Mouse (Mus musculus) hindbrain, embryonic 16.5 days (tissue): ENCODE results near the gene Tnpo1. TPM values are rescaled to one million over a fixed set of nuclear protein-coding genes. Genes with fewer than 3 reads are reported as not detected.
A peak's percentile ranks its signal among the peaks of the same experiment; 100 is the strongest.
"Not testable (repeated sequence)": the region's sequence is repeated elsewhere in the genome, so short reads cannot be mapped to it uniquely, and the experiment has no call there.

ENCODE experiments used
- ATAC-seq: fragments of 200-750 bp; cut with Nextera tagmentation; 2 replicates; pipeline ENCODE4 v1.8.0; 2017; ENCODE audit warnings: moderate TSS enrichment, moderate library complexity
- H3K27ac ChIP-seq: fragments of 300-500 bp; sonication (generic); 2 replicates; pipeline ENCODE4 v1.5.1; 2014; ENCODE audit warnings: low read depth, mild to moderate bottlenecking, control low read depth, low read length, moderate library complexity
- H3K27me3 ChIP-seq: fragments of 300-500 bp; sonication (generic); replicated peaks from 2 replicates; pipeline ENCODE4 v1.6.1; 2014; ENCODE audit warnings: low read length; ENCODE audit not compliant: control insufficient read depth, insufficient read depth
- H3K36me3 ChIP-seq: fragments of 300-500 bp; sonication (generic); 2 replicates; pipeline ENCODE4 v1.6.1; 2014; ENCODE audit warnings: mild to moderate bottlenecking, low read length, moderate library complexity, mixed read lengths; ENCODE audit not compliant: control insufficient read depth, insufficient read depth
- H3K4me1 ChIP-seq: fragments of 300-500 bp; sonication (generic); 2 replicates; pipeline ENCODE4 v1.6.1; 2014; ENCODE audit warnings: low read depth, low read length; ENCODE audit not compliant: control insufficient read depth, insufficient read depth
- H3K4me2 ChIP-seq: fragments of 300-500 bp; sonication (generic); 2 replicates; pipeline ENCODE4 v1.6.1; 2014; ENCODE audit warnings: mild to moderate bottlenecking, low read length, control low read depth, moderate library complexity
- H3K4me3 ChIP-seq: fragments of 300-500 bp; sonication (generic); 2 replicates; pipeline ENCODE4 v1.5.1; 2014; ENCODE audit warnings: mild to moderate bottlenecking, low read length, control low read depth, moderate library complexity
- H3K9ac ChIP-seq: fragments of 300-500 bp; sonication (generic); 2 replicates; pipeline ENCODE4 v1.6.1; 2014; ENCODE audit warnings: low read depth, mild to moderate bottlenecking, control low read depth, low read length, moderate library complexity
- H3K9me3 ChIP-seq: fragments of 300-500 bp; sonication (generic); 2 replicates; pipeline ENCODE4 v1.6.1; 2014; ENCODE audit warnings: mild to moderate bottlenecking, low read length, moderate library complexity; ENCODE audit not compliant: control insufficient read depth
- WGBS: fragments of 180-500 bp; shearing (Covaris S2); extraction: QIAGEN DNeasy Blood & Tissue Kit; methylation state at CpG from one replicate; pipeline ENCODE4 v1.1.7; 2014; 5-methylcytosine and 5-hydroxymethylcytosine counted together
- polyA plus RNA-seq: library from polyadenylated mRNA; unstranded; fragments of >200 nt; fragmentation: Nextera tagmentation; extraction: Ambion mirVana; gene quantifications from 2 replicates; pipeline ENCODE4 v1.2.1, GENCODE M21; 2015

The Tnpo1 gene
- polyA plus RNA-seq, 1 experiment from 2014 or later = 36.2 TPM

GRCm38 (mm10) chr13:98832451-98833450 is 93.4 kb downstream of the Tnpo1 start:
- no peaks in the 10 kb centered on the region for H3K9me3 ChIP-seq
- 78% methylated on average over 10 of the region's 10 CpGs for WGBS
- no peaks in the 10 kb centered on the region for H3K4me1 ChIP-seq
- H3K9ac ChIP-seq = no peak overlapping the region
- no peak overlapping the region for H3K4me2 ChIP-seq
- no peak overlapping the region for H3K27ac ChIP-seq
- peaks cover 5% of the 10 kb centered on the region for H3K36me3 ChIP-seq
- no peak for ATAC-seq
- no peak overlapping the region for H3K4me3 ChIP-seq
- no peaks in the 10 kb centered on the region for H3K27me3 ChIP-seq

- not testable (repeated sequence) for H3K9ac ChIP-seq, H3K36me3 ChIP-seq, H3K9me3 ChIP-seq, H3K27me3 ChIP-seq, H3K4me1 ChIP-seq, H3K27ac ChIP-seq, ATAC-seq, H3K4me3 ChIP-seq, H3K4me2 ChIP-seq
- WGBS = 97% methylated on average over 6 of the region's 6 CpGs
Observed at GRCm38 (mm10) chr13:98829026-98829425, 97.2 kb downstream of the Tnpo1 start.

GRCm38 (mm10) chr13:98825574-98825973 is 100.6 kb downstream of the Tnpo1 start:
- 88% methylated on average over 4 of the region's 4 CpGs for WGBS
- Histone ChIP-seq H3K4me2 (no peak overlapping the region), H3K4me3 (no peak overlapping the region), H3K4me1 (no peaks in the 10 kb centered on the region), H3K27me3 (no peaks in the 10 kb centered on the region), H3K36me3 (no peaks in the 10 kb centered on the region), H3K9me3 (no peaks in the 10 kb centered on the region), H3K27ac (no peak overlapping the region), H3K9ac (no peak overlapping the region)
- no peak for ATAC-seq

- H3K4me2 ChIP-seq = no peak overlapping the region
- H3K9ac ChIP-seq = no peak overlapping the region
- 79% methylated on average over 2 of the region's 2 CpGs for WGBS
- H3K27ac ChIP-seq = no peak overlapping the region
- no peaks in the 10 kb centered on the region for H3K9me3 ChIP-seq
- H3K36me3 ChIP-seq = no peaks in the 10 kb centered on the region
- H3K27me3 ChIP-seq = no peaks in the 10 kb centered on the region
- no peak overlapping the region for H3K4me3 ChIP-seq
- no peak for ATAC-seq
- no peaks in the 10 kb centered on the region for H3K4me1 ChIP-seq
Observed at GRCm38 (mm10) chr13:98819094-98819493, 107.1 kb downstream of the Tnpo1 start.

GRCm38 (mm10) chr13:98818205-98818604 is 108.0 kb downstream of the Tnpo1 start:
- Histone ChIP-seq H3K36me3 (no peaks in the 10 kb centered on the region), H3K9ac (no peak overlapping the region), H3K27ac (no peak overlapping the region), H3K9me3 (no peaks in the 10 kb centered on the region), H3K27me3 (no peaks in the 10 kb centered on the region), H3K4me1 (peaks cover 3% of the 10 kb centered on the region), H3K4me3 (no peak overlapping the region), H3K4me2 (no peak overlapping the region)
- no peak for ATAC-seq
- 60% methylated on average over 4 of the region's 4 CpGs for WGBS

GRCm38 (mm10) chr13:98817766-98818165 is 108.4 kb downstream of the Tnpo1 start:
- ATAC-seq = no peak
- H3K36me3 ChIP-seq = no peaks in the 10 kb centered on the region
- no peak overlapping the region for H3K27ac ChIP-seq
- H3K9me3 ChIP-seq = no peaks in the 10 kb centered on the region
- peaks cover 3% of the 10 kb centered on the region for H3K4me1 ChIP-seq
- no peaks in the 10 kb centered on the region for H3K27me3 ChIP-seq
- WGBS = 56% methylated on average over 4 of the region's 4 CpGs
- no peak overlapping the region for H3K4me3 ChIP-seq
- no peak overlapping the region for H3K9ac ChIP-seq
- no peak overlapping the region for H3K4me2 ChIP-seq

- not testable (repeated sequence) for H3K4me2 ChIP-seq, H3K36me3 ChIP-seq, ATAC-seq, H3K4me1 ChIP-seq, H3K9me3 ChIP-seq, H3K9ac ChIP-seq, H3K4me3 ChIP-seq, H3K27me3 ChIP-seq, H3K27ac ChIP-seq
- WGBS = 78% methylated on average over 4 of the region's 4 CpGs
Observed at GRCm38 (mm10) chr13:98816981-98817660, 109.1 kb downstream of the Tnpo1 start.

- Histone ChIP-seq H3K27me3 (no peaks in the 10 kb centered on the region), H3K9me3 (no peaks in the 10 kb centered on the region), H3K36me3 (no peaks in the 10 kb centered on the region), H3K4me2 (no peak overlapping the region), H3K4me3 (no peak overlapping the region), H3K27ac (no peak overlapping the region), H3K9ac (no peak overlapping the region), H3K4me1 (peaks cover 7% of the 10 kb centered on the region)
- ATAC-seq = no peak
- WGBS = 88% methylated on average over 9 of the region's 9 CpGs
Observed at GRCm38 (mm10) chr13:98816571-98816970, 109.6 kb downstream of the Tnpo1 start.

GRCm38 (mm10) chr13:98815147-98815785 is 110.9 kb downstream of the Tnpo1 start, which contains the start of gene Fcho2:
Gene Fcho2 (minus strand): TSS chr13:98815449.
- Histone ChIP-seq H3K4me2 (peak within 1 kb of the TSS; percentile 59), H3K9ac (peak within 1 kb of the TSS; percentile 92), H3K9me3 (no peaks in the 10 kb centered on the region), H3K27ac (peak within 1 kb of the TSS; percentile 92), H3K4me1 (peaks cover 7% of the 10 kb centered on the region), H3K36me3 (no peaks in the 10 kb centered on the region), H3K4me3 (peak within 1 kb of the TSS; percentile 83), H3K27me3 (no peaks in the 10 kb centered on the region)
- WGBS = under 1% methylated on average over 52 of the region's 61 CpGs
- peak; percentile 97 for ATAC-seq
